Comparison of ENCODE assay signal across 22 mouse cellular contexts in genomic region chr4:87017464-87017863, GRCm38 (mm10).
"Had no signal": no experiment of that assay in that cellular context is flagged by ENCODE, and none has a peak within 500 bp of the region (broad histone marks: within the 10 kb centered on the region; RNA-seq: fewer than 3 reads in every experiment).

No protein-coding gene starts in this region.

- H3K4me3 ChIP-seq: gastrocnemius, adult 2 months; heart, embryonic 10.5 days; heart, embryonic 12.5 days; hindbrain, embryonic 10.5 days; hindbrain, embryonic 12.5 days; intestine, embryonic 15.5 days; limb, embryonic 10.5 days; limb, embryonic 12.5 days; liver, embryonic 13.5 days; liver, embryonic 15.5 days had no signal

- H3K27ac ChIP-seq: gastrocnemius, adult 2 months; heart, embryonic 10.5 days; hindbrain, embryonic 10.5 days; hindbrain, embryonic 12.5 days; hindbrain, embryonic 14.5 days; intestine, embryonic 15.5 days; limb, embryonic 10.5 days; limb, embryonic 12.5 days; liver, embryonic 13.5 days; liver, embryonic 15.5 days had no signal

- DNase-seq: gastrocnemius, adult 2 months; gastrocnemius, postnatal 10 days; gastrocnemius, postnatal 25 days; heart, postnatal 10 days; heart, postnatal 4 days; kidney, adult 18-20 months; kidney, adult 8-10 months; kidney, postnatal 10 days; kidney, postnatal 25 days; kidney, postnatal 4 days; layer of hippocampus, adult 9-11 months; liver; liver, embryonic 13.5 days had no signal
